Mouse (Mus musculus) forebrain, embryonic 14.5 days (tissue): ENCODE data around the gene Lrrn4cl. TPM values are rescaled to one million over a fixed set of nuclear protein-coding genes. Genes with fewer than 3 reads are reported as not detected.

Experiments used
- ATAC-seq: fragments of 200-750 bp; cut with Nextera tagmentation; 2 replicates; pipeline ENCODE4 v1.8.0; 2017; ENCODE audit warnings: mild to moderate bottlenecking, moderate library complexity
- DNase-seq: peaks from one replicate; pipeline ENCODE4 v3.0.0-alpha.2; 2015; ENCODE audit warnings: low spot score
- H3K27ac ChIP-seq: fragments of 300-500 bp; sonication (generic); 2 replicates; pipeline ENCODE4 v1.5.1; 2014; ENCODE audit warnings: low read depth, mild to moderate bottlenecking, control low read depth, low read length, moderate library complexity
- H3K27me3 ChIP-seq: fragments of 300-500 bp; sonication (generic); replicated peaks from 2 replicates; pipeline ENCODE4 v1.6.1; 2014; ENCODE audit warnings: low read length, control low read depth, mixed read lengths; ENCODE audit not compliant: control insufficient read depth, insufficient read depth
- H3K36me3 ChIP-seq: fragments of 300-500 bp; sonication (generic); 2 replicates; pipeline ENCODE4 v1.6.1; 2014; ENCODE audit warnings: low read length, control low read depth; ENCODE audit not compliant: control insufficient read depth, insufficient read depth
- H3K4me1 ChIP-seq: fragments of 300-500 bp; sonication (generic); 2 replicates; pipeline ENCODE4 v1.6.1; 2014; ENCODE audit warnings: antibody characterized with exemption, low read length, control low read depth; ENCODE audit not compliant: control insufficient read depth, insufficient read depth
- H3K4me2 ChIP-seq: fragments of 300-500 bp; sonication (generic); 2 replicates; pipeline ENCODE4 v1.6.1; 2014; ENCODE audit warnings: mild to moderate bottlenecking, control low read depth, low read length
- H3K4me3 ChIP-seq: fragments of 300-500 bp; sonication (generic); 2 replicates; pipeline ENCODE4 v1.5.1; 2014; ENCODE audit warnings: low read depth, low read length, control low read depth
- H3K9ac ChIP-seq: fragments of 300-500 bp; sonication (generic); 2 replicates; pipeline ENCODE4 v1.6.1; 2014; ENCODE audit warnings: mild to moderate bottlenecking, low read length, control low read depth, moderate library complexity
- H3K9me3 ChIP-seq: fragments of 300-500 bp; sonication (generic); replicated peaks from 2 replicates; pipeline ENCODE4 v1.6.1; 2016; ENCODE audit warnings: low read length, control low read depth, mixed read lengths; ENCODE audit not compliant: control insufficient read depth
- WGBS: fragments of 180-500 bp; shearing (Covaris S2); extraction: QIAGEN DNeasy Blood & Tissue Kit; methylation state at CpG from one replicate; pipeline ENCODE4 v1.1.7; 2014; 5-methylcytosine and 5-hydroxymethylcytosine counted together
- microRNA-seq: library from miRNA; unstranded; fragments of <30 nt; microRNA quantifications from one replicate; pipeline ENCODE4, GENCODE M21; 2016
- polyA plus RNA-seq: library from polyadenylated mRNA; unstranded; fragments of >200 nt; fragmentation: Nextera tagmentation; extraction: Ambion mirVana; gene quantifications from 2 replicates; pipeline ENCODE4 v1.2.1, GENCODE M21; 2014

Gene Lrrn4cl
- polyA plus RNA-seq, 1 experiment from 2014 or later, result 0.29 TPM

GRCm38 (mm10) chr19:8898576-8898975, 48.0 kb downstream of the Lrrn4cl start:
- WGBS, result 18% methylated on average over 13 of the region's 13 CpGs
- H3K9me3 ChIP-seq, result no peaks in the 10 kb centered on the region
- peak overlapping the region; percentile 74; the same call in 1 of the 2 replicates for H3K27ac ChIP-seq
- H3K4me1 ChIP-seq, result peaks cover 22% of the 10 kb centered on the region
- H3K36me3 ChIP-seq, result peaks cover 38% of the 10 kb centered on the region
- no peaks in the 10 kb centered on the region for H3K27me3 ChIP-seq
- H3K4me3 ChIP-seq, result peak overlapping the region; percentile 88
- H3K4me2 ChIP-seq, result peak overlapping the region; percentile 94
- no peak for DNase-seq
- peak overlapping the region; percentile 80 for H3K9ac ChIP-seq
- ATAC-seq, result no peak

- no peak for ATAC-seq
- 64% methylated on average over 3 of the region's 3 CpGs for WGBS
Observed at GRCm38 (mm10) chr19:8899079-8899478, 48.5 kb downstream of the Lrrn4cl start.

GRCm38 (mm10) chr19:8903412-8903811, 52.8 kb downstream of the Lrrn4cl start:
- Histone ChIP-seq H3K4me1 (peaks cover 10% of the 10 kb centered on the region), H3K4me3 (no peak overlapping the region), H3K27me3 (no peaks in the 10 kb centered on the region), H3K27ac (no peak overlapping the region), H3K36me3 (peaks cover 60% of the 10 kb centered on the region), H3K4me2 (no peak overlapping the region), H3K9ac (no peak overlapping the region), H3K9me3 (no peaks in the 10 kb centered on the region)
- DNase-seq, result no peak
- WGBS, result 96% methylated on average over 5 of the region's 5 CpGs
- no peak for ATAC-seq

More at GRCm38 (mm10) chr19:8899079-8899478, 48.5 kb downstream of the Lrrn4cl start:
- H3K4me3 ChIP-seq, result peak overlapping the region; percentile 88
- peak overlapping the region; percentile 80 for H3K9ac ChIP-seq
- no peaks in the 10 kb centered on the region for H3K9me3 ChIP-seq
- H3K36me3 ChIP-seq, result peaks cover 42% of the 10 kb centered on the region
- no peak for DNase-seq
- peak overlapping the region; percentile 94 for H3K4me2 ChIP-seq
- peaks cover 18% of the 10 kb centered on the region for H3K4me1 ChIP-seq
- H3K27me3 ChIP-seq, result no peaks in the 10 kb centered on the region
- H3K27ac ChIP-seq, result no peak overlapping the region

Small RNAs within 50 kb of the gene (microRNA-seq; reads per million reads assigned to microRNA genes)
- 0.40 reads per million for gene Mir5136

Other genes starting within 250 kb of the Lrrn4cl start
- gene Slc22a6, start 232.7 kb upstream of the Lrrn4cl start, polyA plus RNA-seq, result 4.7 and 7.4 TPM in 2 replicates
- 1.7 and 3.1 TPM in 2 replicates for gene Chrm1, start 187.0 kb upstream of the Lrrn4cl start, polyA plus RNA-seq
- 179 and 200 TPM in 2 replicates for gene Slc3a2, start 127.4 kb upstream of the Lrrn4cl start, polyA plus RNA-seq
- 109 and 111 TPM in 2 replicates for gene Wdr74, start 114.9 kb upstream of the Lrrn4cl start, polyA plus RNA-seq
- gene 1700092M07Rik, start 110.0 kb upstream of the Lrrn4cl start, polyA plus RNA-seq, result 0.77 and 1.1 TPM in 2 replicates
- gene Stx5a, start 109.4 kb upstream of the Lrrn4cl start, polyA plus RNA-seq, result 104 and 105 TPM in 2 replicates
- 162 and 178 TPM in 2 replicates for gene Nxf1, start 93.7 kb upstream of the Lrrn4cl start, polyA plus RNA-seq
- gene Tmem223, start 79.8 kb upstream of the Lrrn4cl start, polyA plus RNA-seq, result 273 and 345 TPM in 2 replicates
- 30.8 and 41.4 TPM in 2 replicates for gene Tmem179b, start 76.3 kb upstream of the Lrrn4cl start, polyA plus RNA-seq
- gene Taf6l, start 64.4 kb upstream of the Lrrn4cl start, polyA plus RNA-seq, result 18.3 and 19.7 TPM in 2 replicates
- gene Polr2g, start 52.2 kb upstream of the Lrrn4cl start, polyA plus RNA-seq, result 171 and 189 TPM in 2 replicates
- 9.0 and 9.7 TPM in 2 replicates for gene Zbtb3, start 48.2 kb upstream of the Lrrn4cl start, polyA plus RNA-seq
- gene Ttc9c, start 31.4 kb upstream of the Lrrn4cl start, polyA plus RNA-seq, result 50.7 and 65.3 TPM in 2 replicates
- gene Hnrnpul2, start 30.8 kb upstream of the Lrrn4cl start, polyA plus RNA-seq, result 7.2 and 7.4 TPM in 2 replicates
- gene AC129217.1, start 21.0 kb upstream of the Lrrn4cl start, polyA plus RNA-seq, result not detected in 2 replicates
- gene Bscl2, start 13.3 kb upstream of the Lrrn4cl start, polyA plus RNA-seq, result 66.0 and 77.8 TPM in 2 replicates
- 346 and 353 TPM in 2 replicates for gene Gng3, start 11.6 kb upstream of the Lrrn4cl start, polyA plus RNA-seq
- gene Ubxn1, start 20.7 kb downstream of the Lrrn4cl start, polyA plus RNA-seq, result 173 and 184 TPM in 2 replicates
- gene Uqcc3, start 30.2 kb downstream of the Lrrn4cl start, polyA plus RNA-seq, result 57.0 and 66.4 TPM in 2 replicates
- gene Lbhd1, start 33.0 kb downstream of the Lrrn4cl start, polyA plus RNA-seq, result 44.2 and 59.1 TPM in 2 replicates
- not detected in 2 replicates for gene Gm49403, start 33.2 kb downstream of the Lrrn4cl start, polyA plus RNA-seq
- gene 1810009A15Rik, start 38.1 kb downstream of the Lrrn4cl start, polyA plus RNA-seq, result 63.7 and 77.6 TPM in 2 replicates
- gene Gm49416, start 38.2 kb downstream of the Lrrn4cl start, polyA plus RNA-seq, result not detected in 2 replicates
- 25.0 and 32.1 TPM in 2 replicates for gene Ints5, start 42.2 kb downstream of the Lrrn4cl start, polyA plus RNA-seq
- 73.3 and 78.9 TPM in 2 replicates for gene Ganab, start 47.3 kb downstream of the Lrrn4cl start, polyA plus RNA-seq
- gene B3gat3, start 69.6 kb downstream of the Lrrn4cl start, polyA plus RNA-seq, result 53.3 and 67.0 TPM in 2 replicates
- 0.93 and 0.99 TPM in 2 replicates for gene Rom1, start 78.6 kb downstream of the Lrrn4cl start, polyA plus RNA-seq
- 4.1 and 5.4 TPM in 2 replicates for gene Eml3, start 78.8 kb downstream of the Lrrn4cl start, polyA plus RNA-seq
- gene Mta2, start 91.1 kb downstream of the Lrrn4cl start, polyA plus RNA-seq, result 57.1 and 57.4 TPM in 2 replicates
- gene Tut1, start 103.1 kb downstream of the Lrrn4cl start, polyA plus RNA-seq, result 24.2 and 26.4 TPM in 2 replicates
- gene Eef1g, start 116.3 kb downstream of the Lrrn4cl start, polyA plus RNA-seq, result 356 and 360 TPM in 2 replicates
- 2.6 and 4.5 TPM in 2 replicates for gene Ahnak, start 138.5 kb downstream of the Lrrn4cl start, polyA plus RNA-seq
- not detected in 2 replicates for gene Scgb1a1, start 237.2 kb downstream of the Lrrn4cl start, polyA plus RNA-seq